ENCODE assay signal across 18 mouse cellular contexts in the genomic region with DNA sequence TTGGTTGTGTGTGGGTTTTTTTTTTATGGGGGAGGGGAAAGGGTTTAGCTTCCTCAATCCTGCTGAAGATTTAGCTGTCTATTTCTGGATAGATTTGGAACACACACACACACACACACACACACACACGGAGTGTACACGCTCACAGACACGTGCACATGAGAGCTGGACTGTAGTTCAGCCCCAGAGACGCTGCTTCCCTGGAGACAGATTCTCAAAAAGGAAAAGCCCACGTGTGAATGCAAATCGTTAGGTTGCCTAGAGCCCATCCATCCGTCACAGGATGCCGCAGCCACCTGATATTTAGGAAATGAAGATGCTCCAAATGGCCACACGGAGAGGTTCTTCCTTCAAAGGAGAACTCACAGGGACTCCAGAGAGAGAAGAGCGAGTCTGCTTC. TPM values are rescaled to one million over a fixed set of nuclear protein-coding genes. Genes with fewer than 3 reads are reported as not detected.
DNase-seq lines count a peak whose midpoint lies in the region; ATAC-seq and TF ChIP-seq lines count a peak whose summit lies in the region.
"Had no signal": no experiment of that assay in that cellular context is flagged by ENCODE, and none has a peak within 500 bp of the region (broad histone marks: within the 10 kb centered on the region; RNA-seq: fewer than 3 reads in every experiment).

No protein-coding gene starts in this region.

- H3K4me2 ChIP-seq in liver, postnatal 0 days (ENCODE audit: low read depth, low read length): no peak overlapping the region
- H3K4me2 ChIP-seq: hindbrain, embryonic 15.5 days; liver, embryonic 12.5 days; neural tube, embryonic 12.5 days had no signal

- H3K27ac ChIP-seq in gastrocnemius, adult 2 months: peak overlapping the region; percentile 94
- no peak overlapping the region for H3K27ac ChIP-seq in liver, postnatal 0 days (ENCODE audit: low read depth)
- H3K27ac ChIP-seq: embryonic facial prominence, embryonic 10.5 days; hindbrain, embryonic 15.5 days; liver, embryonic 12.5 days; neural tube, embryonic 12.5 days had no signal

- 0 out of 2 replicates have a peak, but pooled peaks cover 2% of the 10 kb centered on the region for H3K27me3 ChIP-seq in liver, postnatal 0 days (ENCODE audit: insufficient read depth, low read length)
- H3K27me3 ChIP-seq: hindbrain, embryonic 15.5 days had no signal

- H3K36me3 ChIP-seq in liver, postnatal 0 days (replicated peaks; ENCODE audit: insufficient read depth, low read length): no peaks in the 10 kb centered on the region
- H3K36me3 ChIP-seq: embryonic facial prominence, embryonic 10.5 days; hindbrain, embryonic 15.5 days; liver, embryonic 12.5 days; neural tube, embryonic 12.5 days had no signal

- H3K9ac ChIP-seq in liver, postnatal 0 days (replicated peaks): no peak overlapping the region
- H3K9ac ChIP-seq: hindbrain, embryonic 15.5 days; liver, embryonic 12.5 days; neural tube, embryonic 12.5 days had no signal

- ATAC-seq in liver, postnatal 0 days: no peak
- ATAC-seq in activated CD4-positive, CD25-positive, alpha-beta regulatory T cell, adult 4 months: no peak
- ATAC-seq: liver, embryonic 12.5 days had no signal

- intact Hi-C loops in gastrocnemius, adult 2 months (cut with DNase I): no loop called here
- intact Hi-C loops in left cerebral cortex, postnatal 25 days (cut with DNase I): no loop called here

- TF ChIP-seq EP300 in liver, postnatal 0 days (IDR thresholded peaks at IDR 0.05; ENCODE audit: low read depth): no peak

- no peak for TF ChIP-seq CTCF in gastrocnemius, adult 2 months (IDR thresholded peaks at IDR 0.05)
- TF ChIP-seq CTCF in liver, postnatal 0 days (IDR thresholded peaks at IDR 0.05; ENCODE audit: low read depth): no peak

- H3K4me3 ChIP-seq in gastrocnemius, adult 2 months: peak overlapping the region; percentile 70
- no peak overlapping the region for H3K4me3 ChIP-seq in liver, postnatal 0 days (ENCODE audit: low read depth, low read length)
- H3K4me3 ChIP-seq: embryonic facial prominence, embryonic 10.5 days; hindbrain, embryonic 15.5 days; liver, embryonic 12.5 days; neural tube, embryonic 12.5 days had no signal

- no peaks in the 10 kb centered on the region for H3K4me1 ChIP-seq in liver, postnatal 0 days (ENCODE audit: insufficient read depth)
- H3K4me1 ChIP-seq: liver, embryonic 12.5 days had no signal

- no peak for DNase-seq in gastrocnemius, adult 2 months
- DNase-seq in gastrocnemius, adult 8-10 months (ENCODE audit: low spot score in 2 of 2): no peak
- peak; percentile 66 to 75 for DNase-seq in layer of hippocampus, adult 8-10 months (ENCODE audit: low spot score in 2 of 2)
- peak; percentile 84 to 96 for DNase-seq in left cerebral cortex, postnatal 25 days (ENCODE audit: low spot score in 2 of 2)
- peak; percentile 61 for DNase-seq in right cerebral cortex, postnatal 4 days
- no peak for DNase-seq in liver, postnatal 0 days
- no peak for DNase-seq in kidney, adult 9 months
- DNase-seq: adrenal gland, adult 2 months; cerebellum, adult 9-11 months; heart, postnatal 14 days; kidney, adult 18-20 months; lung, postnatal 10 days; midbrain, embryonic 14.5 days had no signal

- 41% methylated on average over 10 of the region's 10 CpGs for WGBS in liver, postnatal 0 days (ENCODE audit: insufficient replicate concordance)

- no peaks in the 10 kb centered on the region for H3K9me3 ChIP-seq in liver, postnatal 0 days (ENCODE audit: low read length)
- H3K9me3 ChIP-seq: embryonic facial prominence, embryonic 10.5 days; hindbrain, embryonic 15.5 days; liver, embryonic 12.5 days; neural tube, embryonic 12.5 days had no signal

RNA-seq across cellular contexts. Expression of a gene that starts 14.3 kb away (rescaled TPM):
- over 10,000 TPM; 45,578 to 47,175 TPM for total RNA-seq in gastrocnemius, adult 2 months (2021)
- total RNA-seq in gastrocnemius, adult 8-10 months (2022): over 10,000 TPM; 41,837 to 48,547 (median 43,671) TPM
- 1 to 10 TPM; 5.7 to 9.3 (median 7.2) TPM for total RNA-seq in layer of hippocampus, adult 8-10 months (2022)
- 10 to 100 TPM; 12.1 to 13.9 TPM for total RNA-seq in left cerebral cortex, postnatal 25 days (2021)
- 18.6 and 358 TPM in 2 replicates for polyA plus RNA-seq in liver, postnatal 0 days (2015; fragmentation: Nextera tagmentation; extraction: Ambion mirVana)
- under 1 TPM in 1 of 2 experiments, not detected in 1; 0.48 TPM for polyA plus RNA-seq in activated CD4-positive, CD25-positive, alpha-beta regulatory T cell, adult 4 months (2017; shearing (Covaris generic))

RNA-seq across cellular contexts. Expression of a gene that starts 20.3 kb away (rescaled TPM):
- total RNA-seq in gastrocnemius, adult 2 months (2021): under 1 TPM; 0.42 to 0.46 TPM
- under 1 TPM; 0.22 to 0.51 (median 0.28) TPM for total RNA-seq in gastrocnemius, adult 8-10 months (2022)
- 10 to 100 TPM; 52.3 to 55.6 (median 53.4) TPM for total RNA-seq in layer of hippocampus, adult 8-10 months (2022)
- 10 to 100 TPM; 67.4 to 72.8 TPM for total RNA-seq in left cerebral cortex, postnatal 25 days (2021)
- 1.2 and 1.5 TPM in 2 replicates for polyA plus RNA-seq in liver, postnatal 0 days (2015; fragmentation: Nextera tagmentation; extraction: Ambion mirVana)
- polyA plus RNA-seq in activated CD4-positive, CD25-positive, alpha-beta regulatory T cell, adult 4 months (2017; shearing (Covaris generic)): 1 to 10 TPM; 3.2 to 3.3 TPM

Comparison
In these comparisons a context has a peak if more than half of its experiments do, and no peak if none do; other contexts are left out.
1. DNase-seq: peak in layer of hippocampus, adult 8-10 months (2 of 2), left cerebral cortex, postnatal 25 days (2 of 2) and right cerebral cortex, postnatal 4 days (single experiment); none in gastrocnemius, adult 2 months (single experiment), gastrocnemius, adult 8-10 months (0 of 2), liver, postnatal 0 days (single experiment) and kidney, adult 9 months (single experiment).
2. RNA of a gene that starts 14.3 kb away (total RNA-seq): 45,578 to 47,175 TPM in gastrocnemius, adult 2 months and 41,837 to 48,547 TPM in gastrocnemius, adult 8-10 months; 12.1 to 13.9 TPM in left cerebral cortex, postnatal 25 days and 5.7 to 9.3 TPM in layer of hippocampus, adult 8-10 months; every median in the first group is over 1,000 times any median in the second.
3. RNA of a gene that starts 20.3 kb away (total RNA-seq): 67.4 to 72.8 TPM in left cerebral cortex, postnatal 25 days and 52.3 to 55.6 TPM in layer of hippocampus, adult 8-10 months; 0.42 to 0.46 TPM in gastrocnemius, adult 2 months and 0.22 to 0.51 TPM in gastrocnemius, adult 8-10 months; every median in the first group is over 10 times any median in the second.